Comparison of ENCODE assay signal across 11 mouse cellular contexts in the genomic region with DNA sequence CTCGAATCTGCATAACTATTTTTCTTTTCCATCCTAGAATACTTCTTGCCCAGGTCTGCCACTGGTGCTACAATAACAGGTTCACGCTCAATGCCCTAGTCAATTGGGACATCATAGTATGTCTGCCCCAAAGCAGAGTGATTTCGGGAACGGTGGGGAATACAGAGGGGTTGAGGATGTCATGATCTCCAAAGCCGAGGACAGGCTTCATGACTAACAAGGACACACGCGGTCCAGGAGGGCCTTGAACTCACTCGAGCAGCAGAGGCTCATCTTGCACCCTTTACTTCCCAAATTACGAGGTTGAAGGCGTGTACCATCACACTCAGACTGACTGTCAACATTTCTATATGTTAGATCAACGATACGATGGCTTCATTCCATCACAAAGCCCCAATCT. TPM values are rescaled to one million over a fixed set of nuclear protein-coding genes. Genes with fewer than 3 reads are reported as not detected.
DNase-seq lines count a peak whose midpoint lies in the region; ATAC-seq and TF ChIP-seq lines count a peak whose summit lies in the region.
"Had no signal": no experiment of that assay in that cellular context is flagged by ENCODE, and none has a peak within 500 bp of the region (broad histone marks: within the 10 kb centered on the region; RNA-seq: fewer than 3 reads in every experiment).

No protein-coding gene starts in this region.

- H3K4me3 ChIP-seq in kidney, embryonic 14.5 days (ENCODE audit: low read length), result no peak overlapping the region
- H3K4me3 ChIP-seq in forebrain, postnatal 0 days (ENCODE audit: low read depth, low read length), result no peak overlapping the region
- H3K4me3 ChIP-seq in midbrain, embryonic 15.5 days, result no peak overlapping the region

- no peak overlapping the region for H3K9ac ChIP-seq in kidney, embryonic 14.5 days (ENCODE audit: low read depth, low read length)
- H3K9ac ChIP-seq in forebrain, postnatal 0 days, result no peak overlapping the region
- no peak overlapping the region for H3K9ac ChIP-seq in midbrain, embryonic 15.5 days

- no peaks in the 10 kb centered on the region for H3K9me3 ChIP-seq in kidney, embryonic 14.5 days (ENCODE audit: control insufficient read depth, low read length)
- H3K9me3 ChIP-seq in forebrain, postnatal 0 days (ENCODE audit: low read length), result no peaks in the 10 kb centered on the region
- no peaks in the 10 kb centered on the region for H3K9me3 ChIP-seq in midbrain, embryonic 15.5 days

- H3K36me3 ChIP-seq in kidney, embryonic 14.5 days (ENCODE audit: control insufficient read depth, insufficient read depth, low read length), result peaks cover 16% of the 10 kb centered on the region
- peaks cover 11% of the 10 kb centered on the region for H3K36me3 ChIP-seq in forebrain, postnatal 0 days (ENCODE audit: insufficient read depth)
- H3K36me3 ChIP-seq in midbrain, embryonic 15.5 days (replicated peaks), result peaks cover 13% of the 10 kb centered on the region

- ATAC-seq in kidney, embryonic 14.5 days (ENCODE audit: low FRiP score, low TSS enrichment), result 0 out of 2 replicates have a peak, but pooled peaks have one; percentile 20
- no peak for ATAC-seq in forebrain, postnatal 0 days
- no peak for ATAC-seq in midbrain, embryonic 15.5 days (replicated peaks)

- 50% methylated on average over 12 of the region's 12 CpGs for WGBS in kidney, embryonic 14.5 days
- WGBS in forebrain, postnatal 0 days, result 56% methylated on average over 12 of the region's 12 CpGs
- 55% methylated on average over 12 of the region's 12 CpGs for WGBS in midbrain, embryonic 15.5 days

- H3K4me1 ChIP-seq in kidney, embryonic 14.5 days (ENCODE audit: control insufficient read depth, insufficient read depth, low read length), result no peaks in the 10 kb centered on the region
- no peaks in the 10 kb centered on the region for H3K4me1 ChIP-seq in forebrain, postnatal 0 days (ENCODE audit: insufficient read depth)
- H3K4me1 ChIP-seq in midbrain, embryonic 15.5 days, result peaks cover 10% of the 10 kb centered on the region

- no peak overlapping the region for H3K27ac ChIP-seq in kidney, embryonic 14.5 days (ENCODE audit: low read depth, low read length)
- no peak overlapping the region for H3K27ac ChIP-seq in forebrain, postnatal 0 days (ENCODE audit: low read depth, low read length)
- no peak overlapping the region for H3K27ac ChIP-seq in midbrain, embryonic 15.5 days

- DNase-seq in adrenal gland, postnatal 14 days, result peak; percentile 42
- DNase-seq in adrenal gland, adult 18-20 months (ENCODE audit: low spot score in 2 of 2), result no peak
- DNase-seq in kidney, adult 9 months, result no peak
- DNase-seq in forebrain, postnatal 0 days, result no peak
- no peak for DNase-seq in testis, postnatal 10 days (ENCODE audit: low spot score)
- DNase-seq in retina, postnatal 1 day, result no peak

- TF ChIP-seq CTCF in forebrain, postnatal 0 days (IDR thresholded peaks at IDR 0.05; ENCODE audit: low read depth), result no peak

- H3K4me2 ChIP-seq in kidney, embryonic 14.5 days (replicated peaks; ENCODE audit: low read depth, low read length), result no peak overlapping the region
- peak overlapping the region; percentile 44; the same call in 1 of the 2 replicates for H3K4me2 ChIP-seq in forebrain, postnatal 0 days (ENCODE audit: low read depth)
- H3K4me2 ChIP-seq in midbrain, embryonic 15.5 days, result peak overlapping the region; percentile 47

- no peaks in the 10 kb centered on the region for H3K27me3 ChIP-seq in kidney, embryonic 14.5 days (ENCODE audit: control insufficient read depth, insufficient read depth, low read length)
- H3K27me3 ChIP-seq in forebrain, postnatal 0 days (ENCODE audit: insufficient read depth, low read length), result no peaks in the 10 kb centered on the region
- no peaks in the 10 kb centered on the region for H3K27me3 ChIP-seq in midbrain, embryonic 15.5 days (replicated peaks)

RNA-seq across cellular contexts. Expression of gene Thrap3, which starts 24.1 kb away (rescaled TPM):
- total RNA-seq in adrenal gland, postnatal 14 days (2021), result 190 and 212 TPM in 2 replicates
- 100 to 1,000 TPM; 142 to 182 TPM for total RNA-seq in adrenal gland, adult 18-20 months (2021)
- 141 and 281 TPM in 2 replicates for polyA plus RNA-seq in kidney, embryonic 14.5 days (2014; fragmentation: Nextera tagmentation; extraction: Ambion mirVana)
- 113 and 165 TPM in 2 replicates for total RNA-seq in forebrain, postnatal 0 days (2014; rRNA removed)
- 92.4 and 111 TPM in 2 replicates for polyA plus RNA-seq in forebrain, postnatal 0 days (2015; fragmentation: Nextera tagmentation; extraction: Ambion mirVana)
- 140 and 150 TPM in 2 replicates for polyA plus RNA-seq in midbrain, embryonic 15.5 days (2015; fragmentation: Nextera tagmentation; extraction: Ambion mirVana)

RNA-seq across cellular contexts. Expression of gene Map7d1, which starts 29.5 kb away (rescaled TPM):
- 53.4 and 67.3 TPM in 2 replicates for total RNA-seq in adrenal gland, postnatal 14 days (2021)
- total RNA-seq in adrenal gland, adult 18-20 months (2021), result 10 to 100 TPM; 56.3 to 63.1 TPM
- polyA plus RNA-seq in kidney, embryonic 14.5 days (2014; fragmentation: Nextera tagmentation; extraction: Ambion mirVana), result 35.6 and 43.3 TPM in 2 replicates
- 105 and 115 TPM in 2 replicates for total RNA-seq in forebrain, postnatal 0 days (2014; rRNA removed)
- 63.6 and 71.1 TPM in 2 replicates for polyA plus RNA-seq in forebrain, postnatal 0 days (2015; fragmentation: Nextera tagmentation; extraction: Ambion mirVana)
- polyA plus RNA-seq in midbrain, embryonic 15.5 days (2015; fragmentation: Nextera tagmentation; extraction: Ambion mirVana), result 85.4 and 92.1 TPM in 2 replicates

RNA-seq across cellular contexts. Expression of gene Trappc3, which starts 35.5 kb away (rescaled TPM):
- total RNA-seq in adrenal gland, postnatal 14 days (2021), result 70.8 and 75.6 TPM in 2 replicates
- total RNA-seq in adrenal gland, adult 18-20 months (2021), result 10 to 100 TPM; 89.7 to 92.1 TPM
- 19.7 and 68.6 TPM in 2 replicates for polyA plus RNA-seq in kidney, embryonic 14.5 days (2014; fragmentation: Nextera tagmentation; extraction: Ambion mirVana)
- total RNA-seq in forebrain, postnatal 0 days (2014; rRNA removed), result 143 TPM in 2 replicates
- 199 and 202 TPM in 2 replicates for polyA plus RNA-seq in forebrain, postnatal 0 days (2015; fragmentation: Nextera tagmentation; extraction: Ambion mirVana)
- 184 and 188 TPM in 2 replicates for polyA plus RNA-seq in midbrain, embryonic 15.5 days (2015; fragmentation: Nextera tagmentation; extraction: Ambion mirVana)

RNA-seq across cellular contexts. Expression of gene Col8a2, which starts 60.0 kb away (rescaled TPM):
- total RNA-seq in adrenal gland, postnatal 14 days (2021), result 2.9 and 3.1 TPM in 2 replicates
- 1 to 10 TPM; 2.6 to 2.8 TPM for total RNA-seq in adrenal gland, adult 18-20 months (2021)
- polyA plus RNA-seq in kidney, embryonic 14.5 days (2014; fragmentation: Nextera tagmentation; extraction: Ambion mirVana), result 5.5 and 6.8 TPM in 2 replicates
- total RNA-seq in forebrain, postnatal 0 days (2014; rRNA removed), result 6.5 and 11.6 TPM in 2 replicates
- polyA plus RNA-seq in forebrain, postnatal 0 days (2015; fragmentation: Nextera tagmentation; extraction: Ambion mirVana), result 2.5 and 3.0 TPM in 2 replicates
- 2.6 and 2.9 TPM in 2 replicates for polyA plus RNA-seq in midbrain, embryonic 15.5 days (2015; fragmentation: Nextera tagmentation; extraction: Ambion mirVana)
- total RNA-seq: megakaryocyte-erythroid progenitor cell, adult 5-6 weeks had no signal
- polyA plus RNA-seq: erythroblast, embryonic 14.5 days; inflammation-experienced regulatory T-cells, adult 6 months had no signal
